8 mouse cellular contexts compared by ENCODE assay signal in the genomic region with DNA sequence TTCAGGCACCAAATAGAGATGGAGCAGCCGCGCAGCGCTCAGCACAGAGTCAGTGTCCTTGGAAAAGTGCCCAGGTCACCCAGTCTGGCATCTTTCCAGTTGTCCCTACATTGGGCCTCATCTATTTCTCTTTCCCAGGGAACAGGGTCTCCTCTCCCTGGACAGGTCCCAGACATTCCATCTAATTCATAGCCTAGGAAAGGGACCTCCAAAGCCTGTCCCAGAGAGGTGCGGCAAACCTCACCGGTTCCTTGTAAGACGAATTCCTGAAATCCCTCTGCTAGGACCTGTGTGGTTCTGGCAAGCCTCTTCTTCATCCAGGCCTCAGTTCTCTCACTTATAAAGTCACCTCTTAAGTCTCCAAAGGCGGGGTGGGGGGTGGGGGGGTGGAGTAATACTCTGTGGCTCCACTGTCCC. TPM values are rescaled to one million over a fixed set of nuclear protein-coding genes. Genes with fewer than 3 reads are reported as not detected.
DNase-seq lines count a peak whose midpoint lies in the region; ATAC-seq and TF ChIP-seq lines count a peak whose summit lies in the region.

No protein-coding gene starts in this region.

- no peak for TF ChIP-seq POLR2A in kidney, adult 2 months (IDR thresholded peaks at IDR 0.05; ENCODE audit: low read depth, low read length)

- no peaks in the 10 kb centered on the region for H3K9me3 ChIP-seq in limb, embryonic 12.5 days
- H3K9me3 ChIP-seq in limb, embryonic 10.5 days (replicated peaks), result no peaks in the 10 kb centered on the region
- no peaks in the 10 kb centered on the region for H3K9me3 ChIP-seq in forebrain, embryonic 13.5 days (replicated peaks)
- H3K9me3 ChIP-seq in midbrain, embryonic 16.5 days (replicated peaks; ENCODE audit: control insufficient read depth, low read length, poor library complexity, severe bottlenecking), result no peaks in the 10 kb centered on the region

- no peak for ATAC-seq in limb, embryonic 12.5 days (ENCODE audit: insufficient number of reproducible peaks, insufficient read depth, low FRiP score, low TSS enrichment, low read depth)
- no peak for ATAC-seq in forebrain, embryonic 13.5 days
- no peak for ATAC-seq in midbrain, embryonic 16.5 days
- ATAC-seq in erythroid progenitor cell, adult 5-6 weeks (replicated peaks; ENCODE audit: low FRiP score, poor library complexity, severe bottlenecking), result no peak

- H3K27me3 ChIP-seq in limb, embryonic 12.5 days, result no peaks in the 10 kb centered on the region
- H3K27me3 ChIP-seq in limb, embryonic 10.5 days (ENCODE audit: low read depth, poor library complexity, severe bottlenecking), result no peaks in the 10 kb centered on the region
- no peaks in the 10 kb centered on the region for H3K27me3 ChIP-seq in forebrain, embryonic 13.5 days
- no peaks in the 10 kb centered on the region for H3K27me3 ChIP-seq in kidney, adult 2 months (replicated peaks; ENCODE audit: control insufficient read depth, insufficient read depth, low read length)
- H3K27me3 ChIP-seq in midbrain, embryonic 16.5 days (ENCODE audit: control insufficient read depth, insufficient read depth, low read depth, low read length), result no peaks in the 10 kb centered on the region

- 42% methylated on average over 6 of the region's 7 CpGs for WGBS in limb, embryonic 12.5 days
- WGBS in limb, embryonic 10.5 days, result 45% methylated on average over 6 of the region's 7 CpGs
- 19% methylated on average over 6 of the region's 7 CpGs for WGBS in forebrain, embryonic 13.5 days
- WGBS in kidney, adult 2 months, result 45% methylated on average over 6 of the region's 7 CpGs
- 12% methylated on average over 6 of the region's 7 CpGs for WGBS in midbrain, embryonic 16.5 days

- H3K4me3 ChIP-seq in limb, embryonic 12.5 days (replicated peaks), result no peak overlapping the region
- H3K4me3 ChIP-seq in limb, embryonic 10.5 days, result no peak overlapping the region
- peak overlapping the region; percentile 14; the same call in 1 of the 2 replicates for H3K4me3 ChIP-seq in forebrain, embryonic 13.5 days
- H3K4me3 ChIP-seq in kidney, adult 2 months (ENCODE audit: insufficient read depth, low read depth, low read length), result no peak overlapping the region
- H3K4me3 ChIP-seq in midbrain, embryonic 16.5 days (ENCODE audit: low read depth, low read length), result no peak overlapping the region

- H3K9ac ChIP-seq in limb, embryonic 12.5 days (replicated peaks), result no peak overlapping the region
- 0 out of 2 replicates have a peak overlapping the region, but pooled peaks have one; percentile 30 for H3K9ac ChIP-seq in forebrain, embryonic 13.5 days
- H3K9ac ChIP-seq in midbrain, embryonic 16.5 days (ENCODE audit: low read depth, low read length), result peak overlapping the region; percentile 11; the same call in 1 of the 2 replicates

- H3K4me1 ChIP-seq in limb, embryonic 12.5 days (replicated peaks), result peaks cover 37% of the 10 kb centered on the region
- H3K4me1 ChIP-seq in limb, embryonic 10.5 days, result peaks cover 49% of the 10 kb centered on the region
- H3K4me1 ChIP-seq in forebrain, embryonic 13.5 days, result peaks cover 73% of the 10 kb centered on the region
- H3K4me1 ChIP-seq in kidney, adult 2 months (ENCODE audit: control insufficient read depth, insufficient read depth, low read length), result peaks cover 16% of the 10 kb centered on the region
- H3K4me1 ChIP-seq in midbrain, embryonic 16.5 days (ENCODE audit: control insufficient read depth, insufficient read depth, low read length), result peaks cover 37% of the 10 kb centered on the region

- H3K36me3 ChIP-seq in limb, embryonic 12.5 days, result peaks cover 44% of the 10 kb centered on the region
- peaks cover 47% of the 10 kb centered on the region for H3K36me3 ChIP-seq in limb, embryonic 10.5 days
- peaks cover 45% of the 10 kb centered on the region for H3K36me3 ChIP-seq in forebrain, embryonic 13.5 days (ENCODE audit: poor library complexity, severe bottlenecking)
- H3K36me3 ChIP-seq in kidney, adult 2 months (ENCODE audit: control insufficient read depth, insufficient read depth, low read length), result no peaks in the 10 kb centered on the region
- H3K36me3 ChIP-seq in midbrain, embryonic 16.5 days (ENCODE audit: control insufficient read depth, insufficient read depth, low read length), result peaks cover 31% of the 10 kb centered on the region

- no peak for DNase-seq in limb, embryonic 10.5 days (ENCODE audit: low spot score)
- peak; percentile 68 for DNase-seq in kidney, adult 2 months
- no peak for DNase-seq in urinary bladder, adult 2 months (ENCODE audit: low spot score)
- DNase-seq in urinary bladder, postnatal 4 days (ENCODE audit: low spot score in 2 of 2), result no peak

- H3K27ac ChIP-seq in limb, embryonic 12.5 days, result no peak overlapping the region
- H3K27ac ChIP-seq in limb, embryonic 10.5 days, result no peak overlapping the region
- peak overlapping the region; percentile 91 for H3K27ac ChIP-seq in forebrain, embryonic 13.5 days
- H3K27ac ChIP-seq in kidney, adult 2 months (ENCODE audit: insufficient read depth, low read depth, low read length), result peak overlapping the region; percentile 67
- H3K27ac ChIP-seq in midbrain, embryonic 16.5 days (ENCODE audit: low read length), result peak overlapping the region; percentile 23

- H3K4me2 ChIP-seq in limb, embryonic 12.5 days, result 0 out of 2 replicates have a peak overlapping the region, but pooled peaks have one; percentile 21
- peak overlapping the region; percentile 73 for H3K4me2 ChIP-seq in forebrain, embryonic 13.5 days
- peak overlapping the region; percentile 21 for H3K4me2 ChIP-seq in midbrain, embryonic 16.5 days (ENCODE audit: low read length)

- no peak for TF ChIP-seq CTCF in kidney, adult 2 months (conservative IDR thresholded peaks at IDR 0.05; ENCODE audit: insufficient read depth, insufficient read length, low read depth, low read length)

RNA-seq across cellular contexts. Expression of a gene that starts 30.6 kb away (rescaled TPM):
- 23.1 and 26.1 TPM in 2 replicates for polyA plus RNA-seq in limb, embryonic 12.5 days (2016; fragmentation: Nextera tagmentation; extraction: Ambion mirVana)
- polyA plus RNA-seq in limb, embryonic 10.5 days (2016; fragmentation: Nextera tagmentation; extraction: Ambion mirVana), result 29.6 and 32.2 TPM in 2 replicates
- polyA plus RNA-seq in forebrain, embryonic 13.5 days (2015; fragmentation: Nextera tagmentation; extraction: Ambion mirVana), result 23.4 and 25.1 TPM in 2 replicates
- 35.2 and 39.1 TPM in 2 replicates for polyA plus RNA-seq in kidney, adult 2 months (2012; rRNA removed)
- polyA plus RNA-seq in midbrain, embryonic 16.5 days (2015; fragmentation: Nextera tagmentation; extraction: Ambion mirVana), result 36.6 and 37.0 TPM in 2 replicates
- 16.5 and 21.5 TPM in 2 replicates for polyA plus RNA-seq in urinary bladder, adult 2 months (2012; rRNA removed)
- total RNA-seq in erythroid progenitor cell, adult 5-6 weeks (2015; ENCODE audit: low replicate concordance), result 117 and 217 TPM in 2 replicates
- 138 and 221 TPM in 2 replicates for total RNA-seq in erythroid progenitor cell, adult 5-6 weeks (2017; ENCODE audit: low replicate concordance)

RNA-seq across cellular contexts. Expression of a gene that starts 31.0 kb away (rescaled TPM):
- 66.5 and 71.0 TPM in 2 replicates for polyA plus RNA-seq in limb, embryonic 12.5 days (2016; fragmentation: Nextera tagmentation; extraction: Ambion mirVana)
- polyA plus RNA-seq in limb, embryonic 10.5 days (2016; fragmentation: Nextera tagmentation; extraction: Ambion mirVana), result 54.7 and 61.1 TPM in 2 replicates
- 64.0 and 70.1 TPM in 2 replicates for polyA plus RNA-seq in forebrain, embryonic 13.5 days (2015; fragmentation: Nextera tagmentation; extraction: Ambion mirVana)
- 519 and 582 TPM in 2 replicates for polyA plus RNA-seq in kidney, adult 2 months (2012; rRNA removed)
- polyA plus RNA-seq in midbrain, embryonic 16.5 days (2015; fragmentation: Nextera tagmentation; extraction: Ambion mirVana), result 96.6 and 112 TPM in 2 replicates
- 169 and 205 TPM in 2 replicates for polyA plus RNA-seq in urinary bladder, adult 2 months (2012; rRNA removed)
- 129 and 131 TPM in 2 replicates for total RNA-seq in erythroid progenitor cell, adult 5-6 weeks (2015; ENCODE audit: low replicate concordance)
- 66.4 and 67.4 TPM in 2 replicates for total RNA-seq in erythroid progenitor cell, adult 5-6 weeks (2017; ENCODE audit: low replicate concordance)

RNA-seq across cellular contexts. Expression of a gene that starts 47.6 kb away (rescaled TPM):
- polyA plus RNA-seq in limb, embryonic 12.5 days (2016; fragmentation: Nextera tagmentation; extraction: Ambion mirVana), result 46.3 and 50.6 TPM in 2 replicates
- 44.8 and 56.1 TPM in 2 replicates for polyA plus RNA-seq in limb, embryonic 10.5 days (2016; fragmentation: Nextera tagmentation; extraction: Ambion mirVana)
- 77.2 and 95.0 TPM in 2 replicates for polyA plus RNA-seq in forebrain, embryonic 13.5 days (2015; fragmentation: Nextera tagmentation; extraction: Ambion mirVana)
- polyA plus RNA-seq in kidney, adult 2 months (2012; rRNA removed), result 94.2 and 98.5 TPM in 2 replicates
- 77.1 and 80.2 TPM in 2 replicates for polyA plus RNA-seq in midbrain, embryonic 16.5 days (2015; fragmentation: Nextera tagmentation; extraction: Ambion mirVana)
- polyA plus RNA-seq in urinary bladder, adult 2 months (2012; rRNA removed), result 15.6 and 17.3 TPM in 2 replicates
- total RNA-seq in erythroid progenitor cell, adult 5-6 weeks (2015; ENCODE audit: low replicate concordance), result 3.2 and 8.8 TPM in 2 replicates
- total RNA-seq in erythroid progenitor cell, adult 5-6 weeks (2017; ENCODE audit: low replicate concordance), result 6.2 and 22.0 TPM in 2 replicates

RNA-seq across cellular contexts. Expression of a gene that starts 47.7 kb away (rescaled TPM):
- 21.7 and 21.8 TPM in 2 replicates for polyA plus RNA-seq in limb, embryonic 12.5 days (2016; fragmentation: Nextera tagmentation; extraction: Ambion mirVana)
- polyA plus RNA-seq in limb, embryonic 10.5 days (2016; fragmentation: Nextera tagmentation; extraction: Ambion mirVana), result 20.2 and 23.7 TPM in 2 replicates
- 59.2 and 63.2 TPM in 2 replicates for polyA plus RNA-seq in forebrain, embryonic 13.5 days (2015; fragmentation: Nextera tagmentation; extraction: Ambion mirVana)
- 147 and 158 TPM in 2 replicates for polyA plus RNA-seq in kidney, adult 2 months (2012; rRNA removed)
- 78.7 and 82.5 TPM in 2 replicates for polyA plus RNA-seq in midbrain, embryonic 16.5 days (2015; fragmentation: Nextera tagmentation; extraction: Ambion mirVana)
- 36.6 and 43.0 TPM in 2 replicates for polyA plus RNA-seq in urinary bladder, adult 2 months (2012; rRNA removed)
- 61.3 and 62.5 TPM in 2 replicates for total RNA-seq in erythroid progenitor cell, adult 5-6 weeks (2015; ENCODE audit: low replicate concordance)
- 47.2 and 51.9 TPM in 2 replicates for total RNA-seq in erythroid progenitor cell, adult 5-6 weeks (2017; ENCODE audit: low replicate concordance)

Comparison
In these comparisons a context has a peak if more than half of its experiments do, and no peak if none do; other contexts are left out.
1. H3K27ac ChIP-seq: peak in forebrain, embryonic 13.5 days (single experiment), kidney, adult 2 months (single experiment) and midbrain, embryonic 16.5 days (single experiment); none in limb, embryonic 12.5 days (single experiment) and limb, embryonic 10.5 days (single experiment).
2. H3K4me2 ChIP-seq: peak in every context shown above with its lines; median percentile 73 in forebrain, embryonic 13.5 days; 21 in limb, embryonic 12.5 days; 21 in midbrain, embryonic 16.5 days.